Mouse (Mus musculus): ENCODE measurements at regions not wholly inside any gene's neighbourhood (a gene's known extent, or its start where the extent isn't known, plus 50 kb on each side); places are given as distances from the start of the nearest gene placed in this dataset.

DNA sequence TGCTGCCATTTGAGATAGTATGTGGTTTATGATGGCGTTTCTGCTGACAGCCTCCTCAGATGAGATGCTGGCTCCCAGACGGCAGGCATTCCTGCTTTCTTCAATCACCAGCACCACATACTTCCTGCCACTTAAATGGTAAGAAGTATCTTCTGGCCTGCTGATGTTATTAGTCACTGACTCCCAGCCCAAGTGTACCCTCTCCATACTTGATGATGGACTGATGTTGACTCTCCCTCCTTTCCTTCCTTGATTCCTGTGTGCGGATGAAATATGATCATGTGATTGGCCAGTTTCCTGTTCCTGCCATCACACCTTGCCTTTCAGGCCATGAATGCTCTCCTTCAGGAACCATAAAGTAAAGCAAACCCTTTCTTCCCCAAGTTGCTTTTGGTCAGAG is 50.8 kb upstream of the Rpl10-ps3 start:
- H3K36me3 ChIP-seq: no peaks in the 10 kb centered on the region
- no peak overlapping the region for H3K4me3 ChIP-seq
- 0 out of 2 replicates have a peak, but pooled peaks cover 3% of the 10 kb centered on the region for H3K4me1 ChIP-seq (replicated peaks)
- no peaks in the 10 kb centered on the region for H3K27me3 ChIP-seq
- no peak overlapping the region for H3K27ac ChIP-seq (replicated peaks)
- no peaks in the 10 kb centered on the region for H3K9me3 ChIP-seq
- H3K9ac ChIP-seq: no peak overlapping the region
- no peak overlapping the region for H3K4me2 ChIP-seq
- no peak for ATAC-seq (ENCODE audit: low FRiP score, low read depth)
- 86% methylated on average over 3 of the region's 3 CpGs for WGBS

DNA sequence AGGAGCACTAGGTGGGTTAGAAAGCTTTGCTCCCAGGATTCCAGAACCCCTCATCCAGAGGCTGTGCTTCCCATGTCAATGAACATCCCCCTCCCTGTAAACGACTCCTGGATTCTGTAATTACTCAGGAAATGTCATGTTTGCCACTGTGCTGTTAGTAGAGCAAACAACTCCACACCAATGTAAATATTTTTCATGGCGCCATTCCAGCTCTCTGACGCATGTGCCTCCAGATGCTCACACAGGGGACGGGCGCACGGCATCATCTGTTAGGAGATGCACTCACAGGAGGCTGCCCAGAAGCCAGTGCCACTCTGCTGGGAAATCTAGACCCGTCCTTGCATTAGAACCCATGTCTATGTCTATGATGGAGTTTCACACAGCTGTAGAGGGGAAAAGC is 51.3 kb upstream of the Rpl10-ps3 start:
- Histone ChIP-seq H3K27me3 (no peaks in the 10 kb centered on the region), H3K36me3 (no peaks in the 10 kb centered on the region), H3K4me1 (replicated peaks) (0 out of 2 replicates have a peak, but pooled peaks cover under 1% of the 10 kb centered on the region), H3K9ac (no peak overlapping the region), H3K4me2 (no peak overlapping the region), H3K27ac (replicated peaks) (no peak overlapping the region), H3K4me3 (no peak overlapping the region), H3K9me3 (no peaks in the 10 kb centered on the region)
- 82% methylated on average over 7 of the region's 7 CpGs for WGBS
- ATAC-seq (ENCODE audit: low FRiP score, low read depth): no peak

GRCm38 (mm10) chr9:50408396-50408795 is 63.6 kb upstream of the Rpl10-ps3 start:
- H3K9me3 ChIP-seq: no peaks in the 10 kb centered on the region
- H3K9ac ChIP-seq: no peak overlapping the region
- H3K36me3 ChIP-seq: no peaks in the 10 kb centered on the region
- no peak for ATAC-seq (ENCODE audit: low FRiP score, low read depth)
- 67% methylated on average over 4 of the region's 4 CpGs for WGBS
- H3K27me3 ChIP-seq: no peaks in the 10 kb centered on the region
- no peak overlapping the region for H3K4me2 ChIP-seq
- H3K27ac ChIP-seq (replicated peaks): no peak overlapping the region
- H3K4me1 ChIP-seq (replicated peaks): no peaks in the 10 kb centered on the region
- no peak overlapping the region for H3K4me3 ChIP-seq

DNA sequence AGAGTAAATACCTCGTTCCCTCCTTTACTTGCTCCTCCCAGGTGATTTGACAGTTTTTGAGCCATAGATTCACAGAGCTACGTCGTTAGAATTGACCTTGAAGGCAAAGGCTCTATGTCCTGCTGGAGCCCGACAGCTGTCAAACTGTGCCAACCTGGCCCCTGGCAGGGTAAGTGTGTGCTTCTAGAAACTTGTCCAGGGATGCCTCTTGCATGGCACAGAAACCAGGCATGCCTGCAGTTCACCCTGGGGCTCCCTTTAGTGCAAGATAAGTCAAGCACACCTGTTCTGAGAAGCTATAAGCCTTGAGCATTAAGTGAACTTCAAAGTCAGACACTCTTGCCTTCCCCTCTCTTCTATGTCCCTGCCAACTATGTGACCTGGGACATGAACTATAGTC is 64.1 kb upstream of the Rpl10-ps3 start:
- Histone ChIP-seq H3K4me1 (replicated peaks) (no peaks in the 10 kb centered on the region), H3K9ac (no peak overlapping the region), H3K36me3 (no peaks in the 10 kb centered on the region), H3K27me3 (no peaks in the 10 kb centered on the region), H3K9me3 (no peaks in the 10 kb centered on the region), H3K4me3 (no peak overlapping the region), H3K4me2 (no peak overlapping the region), H3K27ac (replicated peaks) (no peak overlapping the region)
- no peak for ATAC-seq (ENCODE audit: low FRiP score, low read depth)
- 67% methylated on average over 4 of the region's 4 CpGs for WGBS

DNA sequence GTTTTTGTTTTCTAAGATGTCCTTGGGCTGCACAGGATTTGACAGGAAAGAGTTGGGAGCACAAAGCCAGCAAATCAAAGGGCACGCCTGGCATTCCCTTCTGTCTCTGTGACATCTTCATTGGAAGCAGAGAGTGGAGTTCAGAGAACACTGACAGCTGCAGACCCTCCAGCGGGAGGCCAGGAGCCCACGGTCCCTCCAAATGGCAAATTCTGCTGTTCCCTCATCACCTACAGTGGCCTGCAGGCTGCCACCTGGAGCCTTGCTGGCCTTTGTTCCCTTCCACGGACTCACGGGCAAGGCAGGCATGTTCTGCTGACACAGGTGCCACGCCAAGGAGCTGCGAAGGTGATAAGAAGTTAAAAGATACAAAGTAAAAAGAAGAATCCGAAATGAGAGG is 68.2 kb upstream of the Rpl10-ps3 start:
- no peak overlapping the region for H3K27ac ChIP-seq (replicated peaks)
- no peak overlapping the region for H3K4me2 ChIP-seq
- H3K4me3 ChIP-seq: no peak overlapping the region
- 79% methylated on average over 8 of the region's 8 CpGs for WGBS
- H3K27me3 ChIP-seq: no peaks in the 10 kb centered on the region
- no peaks in the 10 kb centered on the region for H3K36me3 ChIP-seq
- no peaks in the 10 kb centered on the region for H3K4me1 ChIP-seq (replicated peaks)
- H3K9me3 ChIP-seq: no peaks in the 10 kb centered on the region
- no peak for ATAC-seq (ENCODE audit: low FRiP score, low read depth)
- no peak overlapping the region for H3K9ac ChIP-seq

- Histone ChIP-seq H3K36me3 (no peaks in the 10 kb centered on the region), H3K27ac (replicated peaks) (no peak overlapping the region), H3K27me3 (no peaks in the 10 kb centered on the region), H3K4me2 (no peak overlapping the region), H3K4me3 (no peak overlapping the region), H3K9me3 (no peaks in the 10 kb centered on the region), H3K9ac (no peak overlapping the region), H3K4me1 (replicated peaks) (no peaks in the 10 kb centered on the region)
- ATAC-seq (ENCODE audit: low FRiP score, low read depth): no peak
- 92% methylated on average over 9 of the region's 9 CpGs for WGBS
Observed at GRCm38 (mm10) chr9:50413514-50414335, 69.0 kb upstream of the Rpl10-ps3 start.

DNA sequence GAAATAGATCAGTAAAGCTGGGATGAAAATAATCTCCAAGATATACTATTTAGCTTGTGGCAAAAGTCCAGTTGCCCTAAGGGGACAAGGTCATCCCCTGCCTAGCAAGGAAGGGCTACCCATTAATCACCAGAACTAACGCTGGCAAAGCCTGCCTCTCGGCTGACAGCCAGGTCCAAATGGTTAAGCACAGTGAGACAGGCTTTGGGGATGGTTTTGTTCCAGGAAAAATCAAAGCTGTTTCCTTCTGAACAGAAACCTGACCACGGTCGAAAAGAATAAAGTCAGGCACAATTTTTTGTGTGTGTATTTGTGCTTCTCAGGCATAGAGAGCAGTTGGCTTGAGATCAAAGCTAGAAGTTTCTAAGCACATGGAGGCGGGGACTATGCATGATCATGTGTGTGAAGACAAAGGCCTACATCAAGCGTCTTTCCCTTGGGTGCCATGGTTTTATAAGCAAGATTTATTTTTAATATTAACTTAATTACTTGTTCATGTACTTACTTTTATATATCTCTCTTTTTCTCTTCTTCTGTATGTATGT is 70.1 kb upstream of the Rpl10-ps3 start:
- Histone ChIP-seq H3K4me2 (no peak overlapping the region), H3K9ac (no peak overlapping the region), H3K9me3 (no peaks in the 10 kb centered on the region), H3K36me3 (no peaks in the 10 kb centered on the region), H3K27me3 (no peaks in the 10 kb centered on the region), H3K4me1 (replicated peaks) (no peaks in the 10 kb centered on the region), H3K27ac (replicated peaks) (no peak overlapping the region), H3K4me3 (no peak overlapping the region)
- ATAC-seq (ENCODE audit: low FRiP score, low read depth): no peak
- WGBS: 55% methylated on average over 6 of the region's 6 CpGs

DNA sequence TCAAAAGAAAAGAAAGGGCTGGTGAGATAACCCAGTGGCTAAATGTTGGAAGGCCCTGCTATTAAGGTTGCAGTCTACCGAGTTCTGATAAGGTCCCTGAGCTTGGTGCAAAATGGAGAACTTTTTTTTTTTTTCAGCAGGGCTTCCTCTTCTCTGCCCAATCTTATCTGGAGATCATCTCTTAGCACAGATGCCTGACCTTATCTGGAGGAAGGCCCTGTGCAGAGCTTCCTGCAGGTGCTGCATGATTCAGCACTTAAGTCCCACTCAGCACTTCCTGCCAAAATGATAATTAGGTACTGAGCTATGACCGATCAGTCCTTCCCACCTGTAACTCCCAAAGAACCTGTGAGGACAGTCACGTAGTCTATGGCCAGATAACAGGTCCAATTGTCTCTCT is 71.9 kb upstream of the Rpl10-ps3 start:
- H3K4me2 ChIP-seq: no peak overlapping the region
- no peak for ATAC-seq (ENCODE audit: low FRiP score, low read depth)
- no peak overlapping the region for H3K4me3 ChIP-seq
- H3K27me3 ChIP-seq: no peaks in the 10 kb centered on the region
- H3K9ac ChIP-seq: no peak overlapping the region
- 85% methylated on average over 3 of the region's 3 CpGs for WGBS
- no peaks in the 10 kb centered on the region for H3K9me3 ChIP-seq
- no peaks in the 10 kb centered on the region for H3K4me1 ChIP-seq (replicated peaks)
- no peak overlapping the region for H3K27ac ChIP-seq (replicated peaks)
- no peaks in the 10 kb centered on the region for H3K36me3 ChIP-seq

DNA sequence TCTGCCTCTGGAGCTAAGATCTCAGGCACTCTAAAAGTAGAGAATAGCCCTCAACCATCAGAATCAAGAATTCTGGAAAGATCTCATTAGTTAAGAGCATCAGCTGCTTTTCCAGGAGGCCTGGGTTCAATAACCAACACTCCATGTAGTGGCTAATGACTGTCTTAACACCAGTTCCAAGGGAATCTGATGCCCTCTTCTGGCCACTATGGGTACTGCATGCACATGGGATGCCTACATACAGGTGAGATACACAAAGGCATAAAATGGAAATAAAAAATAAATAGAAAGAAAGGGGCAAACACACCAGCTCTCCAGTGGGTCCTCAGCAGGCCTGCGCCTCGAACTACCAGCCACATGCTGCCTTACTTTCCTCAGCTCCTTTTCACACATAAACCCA is 73.3 kb upstream of the Plet1 start:
- Histone ChIP-seq H3K4me1 (replicated peaks) (0 out of 2 replicates have a peak, but pooled peaks cover 4% of the 10 kb centered on the region), H3K4me2 (no peak overlapping the region), H3K4me3 (no peak overlapping the region), H3K27me3 (no peaks in the 10 kb centered on the region), H3K36me3 (no peaks in the 10 kb centered on the region), H3K27ac (replicated peaks) (no peak overlapping the region), H3K9ac (no peak overlapping the region), H3K9me3 (no peaks in the 10 kb centered on the region)
- 91% methylated on average over 2 of the region's 2 CpGs for WGBS
- no peak for ATAC-seq (ENCODE audit: low FRiP score, low read depth)

DNA sequence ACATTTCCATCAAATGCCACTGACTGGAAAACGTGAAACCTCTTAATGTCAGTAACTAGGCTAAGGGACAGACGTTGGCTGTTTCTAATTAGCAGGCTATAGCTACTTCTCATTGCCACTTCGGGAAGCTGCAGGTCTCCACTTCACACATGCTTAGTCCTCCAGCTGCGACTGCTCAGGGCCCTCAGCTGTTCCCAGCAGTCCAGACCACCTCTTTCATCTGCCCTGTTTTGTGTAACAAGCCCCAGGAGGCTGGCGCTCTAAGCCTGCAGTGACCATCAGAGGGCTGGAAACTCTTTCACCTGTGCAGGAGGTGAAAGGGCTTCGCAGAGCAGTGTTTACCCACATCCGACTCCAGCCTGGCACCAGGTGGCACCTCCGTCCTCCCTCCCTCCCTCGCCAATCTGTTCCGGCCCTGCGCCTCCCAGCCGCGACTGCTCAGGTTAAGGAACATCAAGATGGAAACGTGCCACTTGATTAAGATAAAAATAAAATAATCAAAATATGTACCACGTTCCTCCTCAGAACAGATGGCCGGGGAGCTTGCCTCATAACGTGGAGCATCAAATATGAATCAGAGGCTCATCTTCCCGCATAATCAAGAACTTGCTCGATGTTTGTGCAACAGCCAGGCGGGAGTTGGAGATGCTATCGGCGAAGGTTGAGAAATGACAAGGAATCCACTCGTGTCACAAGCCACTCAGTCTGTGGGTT is 72.6 kb upstream of the Plet1 start:
- H3K9ac ChIP-seq: no peak overlapping the region
- 0 out of 2 replicates have a peak, but pooled peaks cover 4% of the 10 kb centered on the region for H3K4me1 ChIP-seq (replicated peaks)
- H3K9me3 ChIP-seq: no peaks in the 10 kb centered on the region
- no peaks in the 10 kb centered on the region for H3K36me3 ChIP-seq
- no peak overlapping the region for H3K4me3 ChIP-seq
- no peak; the same call in 1 of the 2 replicates for ATAC-seq (ENCODE audit: low FRiP score, low read depth)
- no peak overlapping the region for H3K4me2 ChIP-seq
- no peaks in the 10 kb centered on the region for H3K27me3 ChIP-seq
- no peak overlapping the region for H3K27ac ChIP-seq (replicated peaks)
- 74% methylated on average over 23 of the region's 23 CpGs for WGBS

GRCm38 (mm10) chr9:50425866-50426495 is 68.3 kb upstream of the Plet1 start:
- H3K27me3 ChIP-seq: no peaks in the 10 kb centered on the region
- no peaks in the 10 kb centered on the region for H3K9me3 ChIP-seq
- H3K27ac ChIP-seq (replicated peaks): no peak overlapping the region
- no peak overlapping the region for H3K9ac ChIP-seq
- 41% methylated on average over 4 of the region's 4 CpGs for WGBS
- H3K36me3 ChIP-seq: no peaks in the 10 kb centered on the region
- ATAC-seq (ENCODE audit: low FRiP score, low read depth): no peak
- H3K4me1 ChIP-seq (replicated peaks): 0 out of 2 replicates have a peak, but pooled peaks cover 4% of the 10 kb centered on the region
- no peak overlapping the region for H3K4me3 ChIP-seq
- no peak overlapping the region for H3K4me2 ChIP-seq

GRCm38 (mm10) chr9:50430147-50430546 is 64.2 kb upstream of the Plet1 start:
- Histone ChIP-seq H3K4me3 (no peak overlapping the region), H3K4me1 (replicated peaks) (peaks cover 8% of the 10 kb centered on the region; the same call in 1 of the 2 replicates), H3K27ac (replicated peaks) (no peak overlapping the region), H3K9me3 (no peaks in the 10 kb centered on the region), H3K27me3 (no peaks in the 10 kb centered on the region), H3K36me3 (no peaks in the 10 kb centered on the region), H3K4me2 (no peak overlapping the region), H3K9ac (no peak overlapping the region)
- WGBS: 89% methylated on average over 7 of the region's 7 CpGs
- ATAC-seq (ENCODE audit: low FRiP score, low read depth): no peak

All from hindbrain, embryonic 15.5 days (tissue).